Mouse (Mus musculus) CH12.LX (cell line): Measurements from ENCODE around the gene Ccdc182.
A peak's percentile ranks its signal among the peaks of the same experiment; 100 is the strongest.

Experiments
- MXI1 ChIP-seq: IDR thresholded peaks from 2 replicates; pipeline ENCODE4 v1.6.1; 2011; ENCODE audit warnings: mild to moderate bottlenecking, low read depth, low read length, improper control_type of control experiment
- SMC3 ChIP-seq: IDR thresholded peaks from 2 replicates; pipeline ENCODE4 v1.6.1; 2011; ENCODE audit warnings: low read depth, low read length, improper control_type of control experiment

GRCm38 (mm10) chr11:88307616-88308543 is 14.0 kb downstream of the Ccdc182 start:
- peak; percentile 17 for TF ChIP-seq SMC3
- TF ChIP-seq MXI1: no peak
